Mouse (Mus musculus) gastrocnemius, adult 2 months (tissue): ENCODE data around the gene Cmtr2. TPM values are rescaled to one million over a fixed set of nuclear protein-coding genes. Genes with fewer than 3 reads are reported as not detected.
A peak's percentile ranks its signal among the peaks of the same experiment; 100 is the strongest.

Experiments
- DNase-seq: peaks from one replicate; pipeline ENCODE4 v3.0.0; 2022
- H3K27ac ChIP-seq: fragments of 200-600 bp; 2 replicates; pipeline ENCODE4 v1.8.1; 2022; ENCODE audit warnings: mild to moderate bottlenecking
- H3K4me3 ChIP-seq: fragments of 200-600 bp; 2 replicates; pipeline ENCODE4 v1.8.1; 2022; ENCODE audit warnings: mild to moderate bottlenecking, moderate library complexity
- CTCF ChIP-seq: fragments of 200-600 bp; IDR thresholded peaks from 2 replicates; pipeline ENCODE4 v1.8.1; 2022; ENCODE audit warnings: antibody characterized with exemption, mild to moderate bottlenecking, moderate library complexity
- intact Hi-C: fragments of 180-260 bp; cut with DNase I; formaldehyde crosslinking; loops from one replicate; pipeline ENCODE4 v1.15.1; 2025
- total RNA-seq, 2 experiments: library from RNA; stranded (reverse); gene quantifications; 2 replicates each; pipeline ENCODE4 v1.2.3; 2021

Cmtr2 gene
- total RNA-seq, 2 experiments from 2014 or later = 3.2 to 3.4 TPM

GRCm38 (mm10) chr8:110217198-110217597 is 1.7 kb downstream of the Cmtr2 start:
- no peak for TF ChIP-seq CTCF
- intact Hi-C loops = loop anchor here (5.0 to 10.0 kb wide), 2 partner anchors 140 to 398 kb away; partner anchors contain the start of genes Vac14 and Zfp612
- peak overlapping the region; percentile 90 for H3K4me3 ChIP-seq
- no peak for DNase-seq
- peak overlapping the region; percentile 79 for H3K27ac ChIP-seq

- peak overlapping the region; percentile 79 for H3K27ac ChIP-seq
- H3K4me3 ChIP-seq = peak overlapping the region; percentile 90
- TF ChIP-seq CTCF = no peak
- intact Hi-C loops = loop anchor here (5.0 to 10.0 kb wide), 2 partner anchors 140 to 397 kb away; partner anchors contain the start of genes Vac14 and Zfp612
- DNase-seq = peak; percentile 100
These were observed 2.2 kb downstream of the Cmtr2 start for GRCm38 (mm10) chr8:110217681-110218131.

GRCm38 (mm10) chr8:110218511-110218910 is 3.0 kb downstream of the Cmtr2 start:
- intact Hi-C loops = loop anchor here (5.0 to 10.0 kb wide), 2 partner anchors 141 to 396 kb away; partner anchors contain the start of genes Vac14 and Zfp612
- TF ChIP-seq CTCF = no peak
- 0 out of 2 replicates have a peak overlapping the region, but pooled peaks have one; percentile 79 for H3K27ac ChIP-seq

DNA sequence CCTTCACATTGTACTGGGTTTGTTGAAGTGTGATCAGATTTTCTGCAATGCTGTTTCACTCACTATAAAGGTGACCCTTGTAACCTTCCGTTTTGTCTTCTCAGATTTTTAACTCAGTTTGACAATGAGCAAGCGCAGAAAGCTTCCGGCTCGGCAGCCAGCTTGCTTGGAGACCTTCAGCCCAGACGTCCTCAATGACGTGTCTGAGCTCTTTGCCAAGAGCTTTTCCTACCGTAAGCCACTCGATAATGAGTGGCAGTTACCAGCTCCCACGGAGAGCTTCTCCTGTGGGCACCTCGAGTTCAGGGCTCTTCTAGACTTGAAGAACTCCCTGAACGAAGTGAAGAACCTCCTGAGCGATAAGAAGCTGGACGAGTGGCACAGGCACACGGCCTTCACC is 5.5 kb downstream of the Cmtr2 start:
- intact Hi-C loops = no loop called here
- Histone ChIP-seq H3K4me3 (no peak overlapping the region), H3K27ac (no peak overlapping the region)
- no peak for DNase-seq
- no peak for TF ChIP-seq CTCF

More at GRCm38 (mm10) chr8:110218511-110218910, 3.0 kb downstream of the Cmtr2 start:
- no peak for DNase-seq
- peak overlapping the region; percentile 90 for H3K4me3 ChIP-seq

- DNase-seq = no peak
- no peak overlapping the region for H3K27ac ChIP-seq
- intact Hi-C loops = no loop called here
- no peak for TF ChIP-seq CTCF
- H3K4me3 ChIP-seq = no peak overlapping the region
These were observed 15.3 kb downstream of the Cmtr2 start for GRCm38 (mm10) chr8:110230803-110231202.

GRCm38 (mm10) chr8:110242278-110243177 is 27.1 kb downstream of the Cmtr2 start:
- no peak for DNase-seq
- intact Hi-C loops = no loop called here
- TF ChIP-seq CTCF = no peak
- no peak overlapping the region for H3K4me3 ChIP-seq
- H3K27ac ChIP-seq = no peak overlapping the region

- no peak for DNase-seq
- intact Hi-C loops = no loop called here
These were observed 29.1 kb downstream of the Cmtr2 start for GRCm38 (mm10) chr8:110244566-110244965.

GRCm38 (mm10) chr8:110247238-110247637 is 31.8 kb downstream of the Cmtr2 start:
- DNase-seq = no peak
- TF ChIP-seq CTCF = no peak
- Histone ChIP-seq H3K4me3 (no peak overlapping the region), H3K27ac (no peak overlapping the region)
- intact Hi-C loops = no loop called here

More at GRCm38 (mm10) chr8:110244566-110244965, 29.1 kb downstream of the Cmtr2 start:
- no peak for TF ChIP-seq CTCF
- H3K4me3 ChIP-seq = no peak overlapping the region
- H3K27ac ChIP-seq = no peak overlapping the region

DNA sequence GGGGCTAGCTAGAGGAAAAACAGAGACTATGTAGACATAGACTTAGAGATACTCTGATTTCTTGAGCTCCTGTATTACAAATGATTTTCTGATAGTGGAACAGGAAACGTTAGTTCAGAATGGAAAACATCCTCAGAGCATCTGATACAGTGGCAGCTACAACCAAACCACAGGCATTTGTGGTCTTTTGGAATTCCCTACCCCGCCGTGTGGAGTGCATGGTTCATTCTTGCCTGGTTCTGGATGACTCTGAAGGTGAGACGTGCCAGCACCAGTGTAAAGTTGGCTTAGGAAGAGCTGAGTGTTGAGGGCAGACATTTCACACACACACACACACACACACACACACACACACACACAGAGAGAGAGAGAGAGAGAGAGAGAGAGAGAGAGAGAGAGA is 38.5 kb downstream of the Cmtr2 start:
- Histone ChIP-seq H3K27ac (no peak overlapping the region), H3K4me3 (no peak overlapping the region)
- intact Hi-C loops = no loop called here
- no peak for DNase-seq
- TF ChIP-seq CTCF = no peak

GRCm38 (mm10) chr8:110265796-110266305 is 50.4 kb downstream of the Cmtr2 start:
- no peak overlapping the region for H3K27ac ChIP-seq
- no peak for DNase-seq
- no peak overlapping the region for H3K4me3 ChIP-seq
- intact Hi-C loops = no loop called here
- no peak for TF ChIP-seq CTCF

DNA sequence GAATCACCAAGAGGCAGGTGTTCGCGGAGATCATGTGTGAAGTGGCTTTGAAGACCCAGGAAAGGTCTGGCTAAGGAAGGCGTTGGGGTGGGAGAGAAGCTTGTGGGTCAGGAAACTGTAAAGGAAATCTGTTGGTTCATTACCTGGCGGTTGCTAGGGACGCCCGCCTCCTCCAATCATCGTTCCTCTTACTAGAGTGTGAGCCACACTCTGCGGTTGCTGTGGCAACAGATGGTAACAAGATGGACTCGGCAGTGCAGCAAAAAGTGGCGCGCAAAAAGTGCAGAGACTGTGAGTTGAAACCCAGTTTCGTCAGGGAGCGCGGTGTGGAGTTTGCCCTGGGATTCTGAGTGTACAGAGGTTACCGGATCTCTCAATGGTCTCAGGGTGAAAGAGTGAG is 51.3 kb downstream of the Cmtr2 start, which contains the start of gene Hydin:
Gene Hydin, plus strand, starts transcription at position 237 of the 400 bp plus-strand sequence.
- Histone ChIP-seq H3K4me3 (no peak within 1 kb of the TSS), H3K27ac (no peak within 1 kb of the TSS)
- no peak for DNase-seq
- intact Hi-C loops = no loop called here
- no peak for TF ChIP-seq CTCF

DNA sequence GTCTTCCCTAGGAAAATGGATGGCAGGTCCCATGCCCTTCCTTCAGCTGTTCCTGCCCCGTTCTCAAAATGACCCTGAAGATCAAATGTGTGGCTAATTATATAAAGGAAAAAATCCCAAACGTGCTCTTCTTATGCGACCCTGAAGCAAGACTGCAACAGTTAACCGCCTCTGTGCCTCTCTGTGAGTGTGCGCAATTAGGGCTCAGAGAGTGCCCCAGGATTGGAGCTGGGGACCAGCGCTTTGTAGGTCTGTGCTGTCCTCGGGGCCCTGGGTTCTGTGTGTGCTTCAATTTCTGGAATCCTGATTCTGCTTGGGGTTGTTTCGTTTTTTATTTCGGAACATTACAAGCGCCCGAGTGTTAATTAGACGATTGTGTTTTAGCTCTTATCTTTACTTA is 51.8 kb downstream of the Cmtr2 start:
- no peak for DNase-seq
- no peak for TF ChIP-seq CTCF

DNA sequence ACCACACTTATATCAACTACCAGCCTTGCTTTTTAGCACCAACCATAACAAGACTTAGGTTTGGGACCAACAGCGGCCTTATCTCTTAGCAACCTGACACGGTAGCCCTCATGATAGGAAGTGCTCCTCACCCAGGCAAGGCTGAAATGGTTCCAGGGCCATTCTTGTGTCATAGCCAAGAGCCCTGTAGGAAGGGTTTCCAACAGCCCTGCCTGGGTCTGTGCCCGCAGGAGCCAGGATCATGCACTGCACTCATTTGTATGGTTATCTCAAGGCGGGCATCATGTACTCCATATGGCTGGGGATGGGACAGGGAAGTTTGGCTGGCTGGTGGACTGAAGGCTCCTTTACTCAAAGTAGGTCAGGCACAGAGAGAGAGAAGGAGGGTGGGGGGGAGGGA is 55.2 kb downstream of the Cmtr2 start:
- no peak for DNase-seq
- no peak for TF ChIP-seq CTCF
- intact Hi-C loops = no loop called here
- no peak overlapping the region for H3K27ac ChIP-seq
- H3K4me3 ChIP-seq = no peak overlapping the region

More for the DNA sequence above, 51.8 kb downstream of the Cmtr2 start:
- H3K4me3 ChIP-seq = no peak overlapping the region
- no peak overlapping the region for H3K27ac ChIP-seq
- intact Hi-C loops = no loop called here
